Mouse (Mus musculus): ENCODE data around the gene Otulin.

Otulin gene

GRCm38 (mm10) chr15:27630601-27631383 is at the start of gene Otulin:
Otulin (minus strand) TSS chr15:27630693.
- DNase-seq (ENCODE audit: low spot score) = peak; percentile 99

- no peak for DNase-seq (ENCODE audit: low spot score)
These were observed 48.0 kb upstream of the Otulin start for GRCm38 (mm10) chr15:27678511-27678910.

- no peak for DNase-seq (ENCODE audit: low spot score)
These were observed 47.3 kb upstream of the Otulin start for GRCm38 (mm10) chr15:27677801-27678200.

- DNase-seq (ENCODE audit: low spot score) = no peak
These were observed 45.7 kb upstream of the Otulin start for GRCm38 (mm10) chr15:27676211-27676610.

- DNase-seq (ENCODE audit: low spot score) = no peak
These were observed 44.6 kb upstream of the Otulin start for GRCm38 (mm10) chr15:27675122-27675521.

- DNase-seq (ENCODE audit: low spot score) = no peak
These were observed 43.5 kb upstream of the Otulin start for GRCm38 (mm10) chr15:27674041-27674440.

GRCm38 (mm10) chr15:27673151-27673550 is 42.7 kb upstream of the Otulin start:
- DNase-seq (ENCODE audit: low spot score) = no peak

GRCm38 (mm10) chr15:27672259-27672658 is 41.8 kb upstream of the Otulin start:
- no peak for DNase-seq (ENCODE audit: low spot score)

- no peak for DNase-seq (ENCODE audit: low spot score)
These were observed 41.2 kb upstream of the Otulin start for GRCm38 (mm10) chr15:27671612-27672245.

- no peak for DNase-seq (ENCODE audit: low spot score)
These were observed 40.2 kb upstream of the Otulin start for GRCm38 (mm10) chr15:27670708-27671107.

- no peak for DNase-seq (ENCODE audit: low spot score)
These were observed 39.5 kb upstream of the Otulin start for GRCm38 (mm10) chr15:27669931-27670411.

- no peak for DNase-seq (ENCODE audit: low spot score)
These were observed 38.8 kb upstream of the Otulin start for GRCm38 (mm10) chr15:27669276-27669675.

- no peak for DNase-seq (ENCODE audit: low spot score)
These were observed 38.1 kb upstream of the Otulin start for GRCm38 (mm10) chr15:27668557-27668956.

- no peak for DNase-seq (ENCODE audit: low spot score)
These were observed 37.5 kb upstream of the Otulin start for GRCm38 (mm10) chr15:27668001-27668461.

- no peak for DNase-seq (ENCODE audit: low spot score)
These were observed 36.5 kb upstream of the Otulin start for GRCm38 (mm10) chr15:27666911-27667539.

- DNase-seq (ENCODE audit: low spot score) = peak; percentile 27
These were observed 35.0 kb upstream of the Otulin start for GRCm38 (mm10) chr15:27665392-27665911.

GRCm38 (mm10) chr15:27664126-27664525 is 33.6 kb upstream of the Otulin start:
- no peak for DNase-seq (ENCODE audit: low spot score)

- DNase-seq (ENCODE audit: low spot score) = no peak
These were observed 32.2 kb upstream of the Otulin start for GRCm38 (mm10) chr15:27662699-27663098.

GRCm38 (mm10) chr15:27661696-27662095 is 31.2 kb upstream of the Otulin start:
- DNase-seq (ENCODE audit: low spot score) = no peak

GRCm38 (mm10) chr15:27659592-27660244 is 29.2 kb upstream of the Otulin start:
- peak; percentile 93 for DNase-seq (ENCODE audit: low spot score)

- no peak for DNase-seq (ENCODE audit: low spot score)
These were observed 28.6 kb upstream of the Otulin start for GRCm38 (mm10) chr15:27659143-27659542.

- no peak for DNase-seq (ENCODE audit: low spot score)
These were observed 27.9 kb upstream of the Otulin start for GRCm38 (mm10) chr15:27658356-27658755.
